Mouse (Mus musculus) cortical plate, adult 2 months (tissue): ENCODE measurements at regions not wholly inside any gene's neighbourhood (a gene's known extent, or its start where the extent isn't known, plus 50 kb on each side); places are given as distances from the start of the nearest gene placed in this dataset.

Experiments
- H3K27ac ChIP-seq: fragments of 200-500 bp; 2 replicates; pipeline ENCODE4 v1.5.1; 2012; ENCODE audit warnings: low read length, control low read depth, inconsistent platforms; ENCODE audit not compliant: insufficient read depth
- H3K4me1 ChIP-seq: fragments of 200-500 bp; 2 replicates; pipeline ENCODE4 v1.6.1; 2011; ENCODE audit warnings: low read length; ENCODE audit not compliant: control insufficient read depth, insufficient read depth
- H3K4me3 ChIP-seq: fragments of 200-500 bp; 2 replicates; pipeline ENCODE4 v1.5.1; 2011; ENCODE audit warnings: mild to moderate bottlenecking, low read length, control low read depth; ENCODE audit not compliant: insufficient read depth
- CTCF ChIP-seq: fragments of 200-500 bp; IDR thresholded peaks from 2 replicates; pipeline ENCODE4 v1.5.1; 2011; ENCODE audit warnings: mild to moderate bottlenecking, control low read depth, low read length; ENCODE audit not compliant: insufficient read depth; ENCODE audit errors: extremely low read depth
- POLR2A ChIP-seq: fragments of 200-500 bp; IDR thresholded peaks from 2 replicates; pipeline ENCODE4 v1.6.1; 2011; ENCODE audit warnings: mild to moderate bottlenecking, low read length, control low read depth; ENCODE audit not compliant: insufficient read depth; ENCODE audit errors: extremely low read depth

DNA sequence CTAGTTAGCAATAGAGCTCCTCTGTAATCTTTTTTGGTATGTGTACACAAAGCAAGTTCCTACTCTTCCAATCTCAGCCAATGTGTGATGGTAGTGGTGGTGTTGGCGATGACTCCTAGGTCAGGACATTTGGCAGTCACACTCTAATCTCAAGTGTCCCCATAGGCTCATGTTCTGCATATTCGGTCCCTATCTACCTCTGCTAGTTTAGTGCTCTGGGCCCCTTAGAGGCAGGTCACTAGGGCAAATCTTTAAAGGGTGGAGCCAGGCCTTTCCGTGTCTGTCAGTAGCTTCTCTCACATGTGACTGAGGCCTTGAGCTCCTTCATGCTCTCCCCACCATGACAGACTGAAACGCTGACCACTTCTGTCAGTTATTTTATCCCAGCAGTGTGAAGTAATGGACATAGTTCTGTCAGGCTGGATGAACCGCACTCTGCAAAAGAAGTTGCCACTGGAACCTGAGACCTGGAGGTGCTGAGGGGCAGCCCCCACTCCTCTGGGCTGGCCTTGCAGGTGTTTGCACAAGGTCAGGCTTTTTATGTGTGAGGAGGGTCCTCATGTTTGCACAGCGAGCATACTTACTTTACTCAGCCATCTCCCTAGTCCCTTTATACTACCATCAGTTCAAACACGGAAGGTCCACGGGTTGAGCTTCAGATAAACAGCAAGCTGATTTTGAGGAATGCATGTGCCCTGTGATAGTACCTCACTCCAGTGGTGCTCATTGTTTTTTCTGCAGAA lies 75.3 kb upstream of the Ywhaq start:
- TF ChIP-seq CTCF (no peak), POLR2A (no peak)
- Histone ChIP-seq H3K4me1 (peaks cover 4% of the 10 kb centered on the region; the same call in 1 of the 2 replicates), H3K27ac (0 out of 2 replicates have a peak overlapping the region, but pooled peaks have one; percentile 13), H3K4me3 (no peak overlapping the region)

DNA sequence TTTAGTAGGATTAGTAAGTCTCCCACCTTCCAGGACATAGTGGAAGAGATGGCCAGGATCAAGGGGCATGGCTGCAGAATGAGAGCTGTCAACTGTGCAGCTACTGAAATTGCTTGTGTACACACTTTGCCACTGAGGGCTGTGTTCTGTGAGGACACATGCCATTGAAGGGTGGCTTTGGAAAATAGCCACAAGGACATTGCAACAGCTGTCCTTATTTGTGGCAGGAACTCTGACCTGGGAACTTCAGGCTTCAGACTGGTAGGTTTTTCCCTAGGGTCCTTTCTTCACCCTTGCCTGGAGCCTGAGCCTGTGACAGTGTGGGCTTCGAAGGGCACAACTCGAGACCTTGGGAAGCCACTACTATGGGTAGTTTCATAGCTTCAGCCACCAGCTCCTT lies 64.2 kb upstream of the Ywhaq start:
- H3K4me3 ChIP-seq, result no peak overlapping the region
- TF ChIP-seq POLR2A (no peak), CTCF (no peak)
- H3K4me1 ChIP-seq, result no peaks in the 10 kb centered on the region
- no peak overlapping the region for H3K27ac ChIP-seq

DNA sequence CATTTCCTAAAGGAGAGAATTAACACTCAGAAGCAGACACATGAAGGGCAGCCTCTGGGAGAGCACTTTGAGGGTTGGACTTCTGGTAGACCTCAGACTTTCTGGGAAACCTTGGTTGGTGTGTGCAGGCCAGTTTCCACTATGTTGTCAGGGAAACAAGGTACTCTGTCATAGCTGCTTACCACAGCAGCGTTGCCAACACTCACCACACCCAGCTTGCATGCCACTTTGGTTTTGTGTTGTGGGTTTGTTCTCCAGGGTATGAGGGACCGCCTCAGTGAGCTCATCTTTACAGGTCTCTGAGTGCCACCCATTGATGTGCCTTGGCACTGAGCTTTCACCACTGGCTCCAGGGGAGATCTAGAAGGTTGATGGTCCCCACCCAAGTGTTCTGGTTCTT lies 62.8 kb upstream of the Ywhaq start:
- Histone ChIP-seq H3K4me3 (no peak overlapping the region), H3K4me1 (no peaks in the 10 kb centered on the region), H3K27ac (no peak overlapping the region)
- TF ChIP-seq CTCF (no peak), POLR2A (no peak)

- Histone ChIP-seq H3K4me1 (no peaks in the 10 kb centered on the region), H3K27ac (no peak overlapping the region), H3K4me3 (no peak overlapping the region)
- TF ChIP-seq CTCF (no peak), POLR2A (no peak)
Observed at GRCm38 (mm10) chr12:21479251-21479650, 61.8 kb upstream of the Ywhaq start.

- TF ChIP-seq POLR2A, result no peak
- TF ChIP-seq CTCF, result no peak
Observed at GRCm38 (mm10) chr12:21476516-21476915, 59.1 kb upstream of the Ywhaq start.

GRCm38 (mm10) chr12:21472951-21473710 lies 55.7 kb upstream of the Ywhaq start:
- TF ChIP-seq CTCF, result no peak
- TF ChIP-seq POLR2A, result no peak
- Histone ChIP-seq H3K27ac (no peak overlapping the region), H3K4me1 (no peaks in the 10 kb centered on the region), H3K4me3 (no peak overlapping the region)

More at GRCm38 (mm10) chr12:21476516-21476915, 59.1 kb upstream of the Ywhaq start:
- Histone ChIP-seq H3K4me3 (no peak overlapping the region), H3K27ac (no peak overlapping the region), H3K4me1 (no peaks in the 10 kb centered on the region)

GRCm38 (mm10) chr12:21472487-21472886 lies 55.0 kb upstream of the Ywhaq start:
- no peak overlapping the region for H3K4me3 ChIP-seq
- TF ChIP-seq POLR2A, result no peak
- TF ChIP-seq CTCF, result no peak

DNA sequence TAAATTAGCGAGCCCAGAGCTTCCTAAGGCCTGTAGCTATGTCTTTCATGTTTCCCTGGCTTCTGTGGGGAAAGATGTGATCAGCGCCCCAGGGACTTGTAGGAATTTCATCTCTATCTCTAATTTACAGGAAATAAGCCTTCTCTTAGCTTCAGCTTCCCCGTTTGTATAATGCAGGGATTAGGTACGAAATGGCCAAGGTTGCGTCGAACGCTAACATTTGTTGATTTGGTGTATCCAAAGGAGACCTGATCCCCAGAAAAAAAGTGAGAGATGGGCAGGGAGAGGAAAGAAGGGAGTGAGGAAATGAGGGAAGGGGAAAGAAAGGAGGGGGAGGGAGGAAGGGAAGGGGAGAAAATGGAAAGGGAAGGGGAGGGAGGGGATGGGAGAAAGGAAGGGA lies 54.5 kb upstream of the Ywhaq start:
- Histone ChIP-seq H3K27ac (no peak overlapping the region), H3K4me1 (no peaks in the 10 kb centered on the region)
- TF ChIP-seq POLR2A (no peak), CTCF (no peak)

More at GRCm38 (mm10) chr12:21472487-21472886, 55.0 kb upstream of the Ywhaq start:
- no peak overlapping the region for H3K27ac ChIP-seq
- no peaks in the 10 kb centered on the region for H3K4me1 ChIP-seq

DNA sequence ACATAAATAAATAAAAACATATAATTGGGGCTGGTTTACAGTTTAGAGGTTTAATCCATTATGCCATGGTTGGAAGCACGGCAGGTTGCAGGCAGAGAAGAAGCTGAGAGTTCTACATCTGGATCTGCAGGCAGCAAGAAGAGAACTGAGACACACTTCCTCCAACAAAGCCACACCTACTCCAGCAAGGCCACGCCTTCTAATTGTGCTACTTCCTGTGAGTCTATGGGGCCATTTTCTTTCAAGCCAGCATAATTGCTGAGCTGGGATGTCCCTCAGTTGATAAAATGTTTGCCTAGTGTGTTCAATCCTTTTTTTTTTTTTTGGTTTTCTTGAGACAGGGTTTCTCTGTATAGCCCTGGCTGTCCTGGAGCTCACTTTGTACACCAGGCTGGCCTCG lies 52.8 kb upstream of the Ywhaq start:
- Histone ChIP-seq H3K4me1 (no peaks in the 10 kb centered on the region), H3K27ac (no peak overlapping the region), H3K4me3 (no peak overlapping the region)
- TF ChIP-seq POLR2A, result no peak
- TF ChIP-seq CTCF, result no peak

More for the DNA sequence above, 54.5 kb upstream of the Ywhaq start:
- H3K4me3 ChIP-seq, result no peak overlapping the region
